Mouse (Mus musculus): ENCODE measurements around the gene 8030411F24Rik. TPM values are rescaled to one million over a fixed set of nuclear protein-coding genes. Genes with fewer than 3 reads are reported as not detected.
"Not testable (repeated sequence)": the region's sequence is repeated elsewhere in the genome, so short reads cannot be mapped to it uniquely, and the experiment has no call there.

The 8030411F24Rik gene
- polyA plus RNA-seq (2015; fragmentation: Nextera tagmentation; extraction: Ambion mirVana), result not detected in 2 replicates

GRCm38 (mm10) chr2:148781709-148782108, at the start of gene 8030411F24Rik:
Gene 8030411F24Rik, plus strand, starts transcription at chr2:148782009.
- no peak for ATAC-seq (replicated peaks; ENCODE audit: low FRiP score)
- H3K36me3 ChIP-seq, result no peaks in the 10 kb centered on the region
- WGBS, result 35% methylated on average over 1 of the region's 1 CpGs

GRCm38 (mm10) chr2:148732327-148733000, 49.3 kb upstream of the 8030411F24Rik start, which contains the start of gene Napb:
Gene Napb, minus strand, starts transcription at chr2:148732467.
- Histone ChIP-seq H3K4me2 (peak within 1 kb of the TSS; percentile 73), H3K9ac (peak within 1 kb of the TSS; percentile 80), H3K27me3 (no peaks in the 10 kb centered on the region), H3K9me3 (replicated peaks) (no peaks in the 10 kb centered on the region), H3K4me1 (peaks cover 6% of the 10 kb centered on the region), H3K4me3 (replicated peaks) (peak within 1 kb of the TSS; percentile 80), H3K36me3 (no peaks in the 10 kb centered on the region), H3K27ac (0 out of 2 replicates have a peak within 1 kb of the TSS, but pooled peaks have one; percentile 37)
- ATAC-seq (replicated peaks; ENCODE audit: low FRiP score), result peak; percentile 100
- WGBS, result 4% methylated on average over 18 of the region's 18 CpGs

More at GRCm38 (mm10) chr2:148781709-148782108, at the start of gene 8030411F24Rik:
- Histone ChIP-seq H3K4me1 (no peaks in the 10 kb centered on the region), H3K9me3 (replicated peaks) (no peaks in the 10 kb centered on the region), H3K27ac (no peak within 1 kb of the TSS), H3K4me2 (no peak within 1 kb of the TSS), H3K4me3 (replicated peaks) (no peak within 1 kb of the TSS), H3K9ac (no peak within 1 kb of the TSS), H3K27me3 (no peaks in the 10 kb centered on the region)

GRCm38 (mm10) chr2:148743001-148743400, 38.8 kb upstream of the 8030411F24Rik start:
- Histone ChIP-seq H3K27ac (no peak overlapping the region), H3K36me3 (no peaks in the 10 kb centered on the region), H3K4me2 (no peak overlapping the region), H3K9me3 (replicated peaks) (no peaks in the 10 kb centered on the region), H3K27me3 (no peaks in the 10 kb centered on the region), H3K9ac (no peak overlapping the region), H3K4me1 (no peaks in the 10 kb centered on the region), H3K4me3 (replicated peaks) (no peak overlapping the region)
- WGBS, result 81% methylated on average over 3 of the region's 3 CpGs
- ATAC-seq (replicated peaks; ENCODE audit: low FRiP score), result no peak

- Histone ChIP-seq H3K9me3 (replicated peaks) (no peaks in the 10 kb centered on the region), H3K36me3 (no peaks in the 10 kb centered on the region), H3K27me3 (no peaks in the 10 kb centered on the region), H3K4me2 (no peak overlapping the region), H3K4me3 (replicated peaks) (no peak overlapping the region), H3K27ac (no peak overlapping the region), H3K9ac (no peak overlapping the region), H3K4me1 (no peaks in the 10 kb centered on the region)
- 79% methylated on average over 3 of the region's 3 CpGs for WGBS
- no peak for ATAC-seq (replicated peaks; ENCODE audit: low FRiP score)
These were observed 37.9 kb upstream of the 8030411F24Rik start for GRCm38 (mm10) chr2:148743846-148744407.

GRCm38 (mm10) chr2:148750058-148750457, 31.8 kb upstream of the 8030411F24Rik start, which contains the start of gene Cstl1:
Gene Cstl1, plus strand, starts transcription at chr2:148750358.
- no peak within 1 kb of the TSS for H3K27ac ChIP-seq
- H3K9ac ChIP-seq, result no peak within 1 kb of the TSS
- no peaks in the 10 kb centered on the region for H3K36me3 ChIP-seq
- H3K4me1 ChIP-seq, result peaks cover 2% of the 10 kb centered on the region; the same call in 1 of the 2 replicates
- H3K27me3 ChIP-seq, result no peaks in the 10 kb centered on the region
- 71% methylated on average over 1 of the region's 1 CpGs for WGBS
- no peak within 1 kb of the TSS for H3K4me3 ChIP-seq (replicated peaks)
- H3K4me2 ChIP-seq, result no peak within 1 kb of the TSS
- no peaks in the 10 kb centered on the region for H3K9me3 ChIP-seq (replicated peaks)
- ATAC-seq (replicated peaks; ENCODE audit: low FRiP score), result no peak

- peaks cover 2% of the 10 kb centered on the region; the same call in 1 of the 2 replicates for H3K4me1 ChIP-seq
- H3K27ac ChIP-seq, result no peak overlapping the region
- no peaks in the 10 kb centered on the region for H3K36me3 ChIP-seq
- H3K9ac ChIP-seq, result no peak overlapping the region
- H3K4me2 ChIP-seq, result peak overlapping the region; percentile 68
- H3K27me3 ChIP-seq, result no peaks in the 10 kb centered on the region
- peak; percentile 93 for ATAC-seq (replicated peaks; ENCODE audit: low FRiP score)
- 17% methylated on average over 15 of the region's 15 CpGs for WGBS
- H3K9me3 ChIP-seq (replicated peaks), result no peaks in the 10 kb centered on the region
- H3K4me3 ChIP-seq (replicated peaks), result peak overlapping the region; percentile 36
These were observed 29.7 kb upstream of the 8030411F24Rik start for GRCm38 (mm10) chr2:148751893-148752813.

- 61% methylated on average over 1 of the region's 1 CpGs for WGBS
- Histone ChIP-seq H3K4me1 (peaks cover 2% of the 10 kb centered on the region; the same call in 1 of the 2 replicates), H3K27me3 (no peaks in the 10 kb centered on the region), H3K4me2 (no peak overlapping the region), H3K27ac (no peak overlapping the region), H3K9ac (no peak overlapping the region), H3K4me3 (replicated peaks) (no peak overlapping the region), H3K36me3 (no peaks in the 10 kb centered on the region), H3K9me3 (replicated peaks) (no peaks in the 10 kb centered on the region)
- ATAC-seq (replicated peaks; ENCODE audit: low FRiP score), result no peak
These were observed 27.4 kb upstream of the 8030411F24Rik start for GRCm38 (mm10) chr2:148754310-148754846.

GRCm38 (mm10) chr2:148763648-148764388, 18.0 kb upstream of the 8030411F24Rik start:
- Histone ChIP-seq H3K4me3 (replicated peaks) (no peak overlapping the region), H3K36me3 (no peaks in the 10 kb centered on the region), H3K27ac (no peak overlapping the region), H3K9ac (no peak overlapping the region), H3K27me3 (no peaks in the 10 kb centered on the region), H3K4me2 (no peak overlapping the region), H3K4me1 (no peaks in the 10 kb centered on the region), H3K9me3 (replicated peaks) (no peaks in the 10 kb centered on the region)
- ATAC-seq (replicated peaks; ENCODE audit: low FRiP score), result no peak
- 96% methylated on average over 1 of the region's 1 CpGs for WGBS

GRCm38 (mm10) chr2:148771397-148771796, 10.4 kb upstream of the 8030411F24Rik start, which contains the start of gene Cst11:
Gene Cst11, minus strand, starts transcription at chr2:148771497.
- not testable (repeated sequence) for ATAC-seq (replicated peaks; ENCODE audit: low FRiP score); H3K9me3 ChIP-seq (replicated peaks); H3K4me3 ChIP-seq (replicated peaks); H3K27ac ChIP-seq; H3K27me3 ChIP-seq; H3K4me2 ChIP-seq; H3K36me3 ChIP-seq; H3K4me1 ChIP-seq; H3K9ac ChIP-seq
- WGBS, result 81% methylated on average over 4 of the region's 4 CpGs

GRCm38 (mm10) chr2:148789142-148789541, 7.3 kb downstream of the 8030411F24Rik start, which contains the start of gene Cst12:
Gene Cst12, plus strand, starts transcription at chr2:148789361.
- H3K9me3 ChIP-seq (replicated peaks), result no peaks in the 10 kb centered on the region
- H3K4me1 ChIP-seq, result no peaks in the 10 kb centered on the region
- H3K4me3 ChIP-seq (replicated peaks), result no peak within 1 kb of the TSS
- no peak within 1 kb of the TSS for H3K27ac ChIP-seq
- H3K36me3 ChIP-seq, result no peaks in the 10 kb centered on the region
- no peak within 1 kb of the TSS for H3K4me2 ChIP-seq
- 95% methylated on average over 6 of the region's 6 CpGs for WGBS
- no peak within 1 kb of the TSS for H3K9ac ChIP-seq
- H3K27me3 ChIP-seq, result no peaks in the 10 kb centered on the region
- ATAC-seq (replicated peaks; ENCODE audit: low FRiP score), result no peak

- H3K4me2 ChIP-seq, result no peak within 1 kb of the TSS
- no peaks in the 10 kb centered on the region for H3K4me1 ChIP-seq
- no peaks in the 10 kb centered on the region for H3K36me3 ChIP-seq
- H3K9ac ChIP-seq, result no peak within 1 kb of the TSS
- H3K27me3 ChIP-seq, result no peaks in the 10 kb centered on the region
- no peak for ATAC-seq (replicated peaks; ENCODE audit: low FRiP score)
- no peak within 1 kb of the TSS for H3K4me3 ChIP-seq (replicated peaks)
- no peaks in the 10 kb centered on the region for H3K9me3 ChIP-seq (replicated peaks)
- H3K27ac ChIP-seq, result no peak within 1 kb of the TSS
- 90% methylated on average over 1 of the region's 1 CpGs for WGBS
These were observed 16.7 kb downstream of the 8030411F24Rik start, which contains the start of gene Cst8 for GRCm38 (mm10) chr2:148798485-148798884. Gene Cst8, plus strand, starts transcription at chr2:148798785.
